Mouse (Mus musculus): ENCODE data around the gene Echs1.
A peak's percentile ranks its signal among the peaks of the same experiment; 100 is the strongest.
"Not testable (repeated sequence)": the region's sequence is repeated elsewhere in the genome, so short reads cannot be mapped to it uniquely, and the experiment has no call there.

The Echs1 gene

DNA sequence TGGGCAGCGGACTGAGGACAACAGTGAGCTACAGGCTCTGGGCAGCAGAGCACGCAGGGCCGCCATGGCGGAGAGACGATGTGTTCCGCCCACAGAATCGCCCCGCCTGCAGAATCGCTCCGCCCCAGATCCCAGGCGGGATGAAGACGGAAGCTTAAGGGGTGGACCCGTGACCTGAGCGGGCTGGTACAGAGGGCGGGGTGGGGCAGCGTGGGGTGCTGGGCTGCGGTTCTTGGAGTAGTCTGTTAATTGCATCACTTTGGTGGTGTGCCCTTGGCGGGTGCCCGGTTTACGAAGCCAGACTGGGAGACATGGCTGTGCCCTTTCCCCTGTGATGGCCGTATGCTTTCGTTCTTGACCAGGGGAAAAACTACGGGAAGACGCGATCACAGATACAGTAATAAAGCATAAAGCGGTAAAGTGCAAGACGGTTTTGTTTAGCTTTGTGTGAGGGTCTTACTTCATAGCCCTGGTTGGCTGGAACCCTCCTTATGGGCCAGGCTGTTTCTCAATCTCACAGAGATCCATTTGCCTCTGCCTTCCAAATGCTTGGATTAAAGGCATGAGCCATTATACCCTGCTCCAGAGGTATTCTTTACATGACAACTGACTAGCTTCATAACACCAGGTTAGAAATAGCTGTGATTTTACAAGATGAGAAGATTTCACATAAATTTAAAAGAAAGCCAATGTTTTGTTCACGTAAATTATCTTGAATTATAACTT, at the start of gene Echs1:
Gene Echs1 (minus strand): TSS at position 148 of the 726 bp plus-strand sequence.
- DNase-seq: peak; percentile 91

DNA sequence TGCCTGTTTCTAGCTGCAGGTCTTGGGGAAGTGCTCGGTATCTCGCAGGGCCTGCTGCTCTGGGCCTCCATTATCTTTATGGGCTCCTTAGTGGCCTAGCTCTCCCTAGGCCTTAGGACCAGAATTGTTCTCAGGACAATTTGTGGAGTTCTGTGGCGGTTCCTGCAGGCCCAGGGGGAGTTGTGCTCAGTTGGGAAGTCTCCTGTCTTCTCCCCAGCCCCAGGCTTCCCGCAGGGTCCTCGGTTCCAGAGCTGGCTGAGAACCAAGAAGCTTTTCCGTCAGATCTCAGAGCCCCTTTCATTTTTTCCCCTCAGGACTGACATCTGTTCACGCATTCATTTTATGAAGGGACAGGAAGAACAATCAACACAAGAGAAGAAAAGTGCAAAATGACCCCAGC, 48.4 kb upstream of the Echs1 start, which contains the start of gene Olfr522:
Gene Olfr522 (minus strand): TSS at position 101 of the 400 bp plus-strand sequence.
- no peak for DNase-seq

DNA sequence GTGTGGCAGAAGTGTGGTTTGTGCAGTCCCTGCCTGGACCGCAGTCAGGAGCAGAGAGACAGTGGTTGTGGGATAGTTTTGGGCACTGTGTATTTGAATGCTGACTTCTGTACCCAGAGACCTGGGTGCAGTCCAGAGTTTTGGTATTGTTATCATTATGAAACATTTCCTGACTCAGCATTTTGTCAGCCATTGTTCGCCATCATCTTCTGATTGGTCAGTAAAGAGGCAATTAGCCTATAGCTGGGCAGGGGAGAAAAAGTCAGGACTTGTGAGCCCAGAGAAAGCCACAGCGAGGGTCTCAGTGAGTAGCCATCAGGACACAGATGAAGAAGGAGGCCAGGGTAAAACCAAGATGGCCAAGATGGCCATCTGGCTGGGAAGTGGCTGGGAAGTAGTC, 44.1 kb upstream of the Echs1 start:
- DNase-seq: no peak

DNA sequence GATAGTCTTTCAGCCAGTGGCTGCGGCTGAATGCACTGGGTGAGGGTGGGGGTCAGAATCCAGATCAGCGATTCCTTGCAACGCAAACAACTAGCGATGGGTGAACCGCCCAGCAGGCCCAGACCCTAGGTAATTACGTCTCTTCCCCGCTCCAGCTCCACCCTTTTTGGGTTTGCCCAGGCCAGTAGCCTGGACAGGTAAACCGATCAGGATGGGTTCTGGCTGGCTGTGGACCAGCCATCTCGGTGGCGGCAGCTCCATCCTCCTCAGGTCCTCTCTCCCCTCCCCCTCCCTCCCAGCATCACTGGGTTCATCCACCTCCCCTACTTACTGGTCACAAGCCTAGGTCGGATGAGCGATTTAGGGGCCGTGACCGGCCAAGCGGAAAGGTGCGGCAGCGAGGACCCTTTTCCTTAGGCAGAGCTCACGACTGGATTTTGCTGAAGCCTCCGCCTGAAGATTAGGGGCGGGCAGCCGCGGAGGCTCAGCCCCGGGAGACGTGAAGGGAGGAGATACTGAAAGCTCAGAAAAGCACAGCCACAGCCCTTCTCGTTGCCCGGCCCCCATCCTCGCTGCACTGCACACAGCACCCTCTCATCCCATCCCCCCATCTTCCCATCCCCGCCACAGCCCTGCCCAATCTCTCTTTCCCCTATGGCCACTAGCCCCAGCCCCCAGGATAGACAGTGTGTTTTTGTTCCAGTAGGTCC, 38.1 kb upstream of the Echs1 start, which contains the start of gene Sprn:
Gene Sprn (minus strand): TSS at position 660 of the 710 bp plus-strand sequence.
- peak; percentile 82 for DNase-seq

DNA sequence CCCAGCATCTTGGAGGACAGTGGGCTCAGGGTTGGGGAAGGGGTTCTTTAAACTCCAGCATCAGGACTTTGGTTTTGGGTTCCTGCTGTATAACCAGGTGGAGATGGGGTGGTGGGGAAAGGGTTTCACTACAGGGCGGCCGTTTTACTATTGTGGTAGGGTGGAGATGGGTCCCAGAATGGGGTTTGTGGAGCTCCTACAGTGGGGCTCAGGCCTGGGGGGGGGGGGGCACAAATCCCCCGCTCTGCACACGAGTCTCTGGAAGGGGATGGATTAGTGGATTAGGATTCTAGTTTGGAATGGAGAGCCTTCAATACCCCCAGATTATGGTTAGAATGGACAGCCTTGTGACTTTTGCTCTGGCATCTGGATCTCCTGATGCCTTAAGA, 37.5 kb upstream of the Echs1 start:
- DNase-seq: no peak

DNA sequence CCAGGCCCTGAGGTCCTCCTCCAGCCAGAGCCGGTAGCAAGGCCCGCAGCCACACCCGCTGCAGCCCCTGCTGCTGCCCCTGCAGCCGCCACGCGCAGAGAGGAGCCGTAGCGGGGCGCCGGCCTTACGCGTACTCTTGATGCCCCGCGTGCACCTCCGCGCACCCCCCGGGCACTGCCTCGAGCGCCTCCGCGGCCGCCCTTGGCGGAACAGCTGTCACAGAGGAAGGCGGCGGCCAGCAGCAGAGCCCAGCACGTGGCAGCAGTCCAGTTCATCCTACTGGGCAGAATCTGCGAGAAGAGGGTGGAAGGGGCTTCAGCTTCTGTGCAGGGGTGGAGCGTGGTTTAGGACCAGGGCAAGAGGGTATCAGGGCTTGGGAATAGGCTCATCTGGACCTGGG, 37.1 kb upstream of the Echs1 start:
- DNase-seq: peak; percentile 76

DNA sequence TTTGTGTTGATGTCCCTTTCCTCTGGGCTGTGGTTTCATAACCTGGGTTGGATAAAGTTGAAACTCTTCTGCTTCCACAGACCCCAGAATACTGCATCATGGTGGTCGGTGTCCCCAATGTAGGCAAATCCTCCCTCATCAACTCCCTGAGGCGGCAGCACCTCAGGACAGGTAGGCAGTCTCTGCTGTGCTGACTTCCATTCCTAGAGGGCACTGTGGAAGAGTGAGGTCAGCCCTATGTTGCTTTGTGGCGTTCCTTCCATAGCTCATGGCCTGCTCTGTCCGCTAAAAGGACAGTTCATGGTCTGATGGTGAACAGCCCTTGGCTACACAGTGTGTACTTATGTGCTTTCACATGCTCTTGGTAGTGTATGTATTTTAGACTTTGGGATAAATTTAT, 28.3 kb upstream of the Echs1 start:
- DNase-seq: no peak

DNA sequence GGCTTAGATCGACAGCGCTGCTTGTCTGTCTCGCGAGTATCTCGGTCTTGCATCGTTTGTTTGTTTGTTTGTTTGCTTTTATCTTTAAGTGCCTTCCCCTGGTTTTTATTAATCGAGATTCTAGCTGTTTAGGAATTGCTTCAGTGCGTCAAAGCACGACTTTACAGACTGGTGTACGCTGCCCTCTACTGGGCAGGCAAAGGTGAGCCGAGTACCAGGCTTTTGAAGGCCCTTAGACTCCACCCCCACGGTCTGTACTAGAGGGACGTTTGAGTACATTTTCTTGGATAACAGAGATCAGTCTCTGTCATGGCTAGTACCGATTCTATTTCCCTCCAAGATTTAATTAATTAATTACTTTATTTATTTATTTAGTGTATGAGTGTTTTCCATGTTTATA, 25.1 kb upstream of the Echs1 start:
- peak; percentile 75 for DNase-seq

DNA sequence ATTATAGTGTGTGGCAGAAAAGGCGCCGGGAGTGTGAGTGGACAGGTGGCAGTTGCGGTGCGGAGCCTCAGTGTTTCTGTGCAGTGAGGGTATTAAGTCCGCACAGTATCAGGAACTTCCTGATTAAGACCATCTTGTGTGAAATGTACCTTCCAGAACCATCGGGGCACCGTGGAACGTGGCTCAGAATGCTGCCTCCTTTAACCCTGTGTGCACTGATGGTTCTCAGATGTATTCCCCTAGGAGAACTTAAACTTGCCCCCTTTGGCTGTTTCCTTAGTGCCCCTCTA, 21.7 kb upstream of the Echs1 start:
- no peak for DNase-seq

DNA sequence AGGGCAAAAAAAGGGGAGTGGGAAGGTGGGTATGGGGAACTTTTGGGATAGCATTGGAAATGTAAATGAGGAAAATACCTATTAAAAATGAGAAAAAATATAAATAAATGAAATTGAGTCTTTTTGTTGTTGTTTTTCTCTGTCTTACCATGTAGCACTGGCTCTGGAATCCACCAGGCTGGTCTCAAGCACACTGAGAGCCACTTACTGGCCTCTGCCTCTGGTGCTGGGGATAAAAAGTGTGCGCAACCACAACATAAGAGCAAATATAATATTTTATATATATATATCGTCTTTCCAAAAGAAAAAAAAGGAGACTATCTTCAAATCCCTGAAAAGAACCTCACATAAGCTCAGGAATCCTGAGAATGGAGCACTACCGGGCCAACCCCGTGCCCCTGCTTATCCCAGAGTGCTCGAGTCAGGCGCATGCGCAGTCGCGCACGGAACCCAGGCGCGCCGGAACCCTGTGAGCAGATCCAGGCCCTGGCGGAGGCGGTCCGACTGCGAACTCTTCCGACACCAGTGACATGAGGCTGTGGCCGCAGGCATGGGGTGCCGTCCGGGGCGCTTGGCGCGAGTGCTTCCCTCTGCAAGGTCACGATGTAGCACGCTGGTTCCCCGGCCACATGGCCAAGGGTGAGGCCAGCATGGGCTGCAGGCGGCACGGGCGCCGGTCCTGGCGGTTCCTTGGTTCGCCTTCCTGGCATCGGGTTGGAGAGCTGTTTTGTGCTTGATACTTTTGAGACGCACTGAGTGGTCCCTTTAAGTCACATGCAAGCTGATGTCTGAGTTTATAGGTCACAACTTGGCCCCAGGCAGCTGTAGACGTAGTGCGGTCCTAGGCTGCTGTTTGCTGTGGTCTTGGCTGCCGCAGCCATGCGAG, 21.1 kb upstream of the Echs1 start, which contains the start of gene Mtg1:
Gene Mtg1 (plus strand): TSS at position 430 of the 886 bp plus-strand sequence.
- peak; percentile 96 for DNase-seq

DNA sequence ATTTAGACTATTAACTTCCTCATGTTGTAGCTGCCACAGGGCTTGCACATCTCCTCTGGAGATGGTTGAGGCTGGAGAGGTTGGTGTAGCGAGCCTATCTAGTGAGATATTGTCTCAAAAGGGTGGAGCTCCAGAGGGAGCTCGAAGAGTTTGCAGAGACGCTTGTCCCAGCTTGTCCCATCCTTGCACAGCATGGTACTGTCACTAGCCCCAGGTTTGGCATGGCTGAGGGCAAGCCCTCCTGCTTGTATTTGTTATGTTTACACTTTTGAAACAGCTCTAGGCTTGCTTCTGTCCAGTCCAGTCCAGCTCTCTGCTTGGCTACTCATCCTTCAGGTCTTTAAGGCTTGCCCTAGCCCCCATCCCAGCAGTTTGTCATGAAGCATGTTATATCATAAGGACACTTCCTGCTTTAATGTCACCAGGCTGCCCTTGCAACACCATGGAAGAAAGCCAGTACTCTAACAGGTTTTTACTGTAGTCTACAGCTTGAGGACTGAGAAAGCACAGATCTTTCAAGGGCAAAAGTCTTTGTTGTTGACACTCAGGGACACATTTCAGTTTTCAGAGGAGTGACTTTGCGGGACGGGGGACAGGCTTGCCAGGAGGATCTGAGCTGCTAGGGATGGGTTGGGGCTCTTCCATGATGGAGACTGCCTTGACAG, 19.0 kb upstream of the Echs1 start:
- DNase-seq: no peak

DNA sequence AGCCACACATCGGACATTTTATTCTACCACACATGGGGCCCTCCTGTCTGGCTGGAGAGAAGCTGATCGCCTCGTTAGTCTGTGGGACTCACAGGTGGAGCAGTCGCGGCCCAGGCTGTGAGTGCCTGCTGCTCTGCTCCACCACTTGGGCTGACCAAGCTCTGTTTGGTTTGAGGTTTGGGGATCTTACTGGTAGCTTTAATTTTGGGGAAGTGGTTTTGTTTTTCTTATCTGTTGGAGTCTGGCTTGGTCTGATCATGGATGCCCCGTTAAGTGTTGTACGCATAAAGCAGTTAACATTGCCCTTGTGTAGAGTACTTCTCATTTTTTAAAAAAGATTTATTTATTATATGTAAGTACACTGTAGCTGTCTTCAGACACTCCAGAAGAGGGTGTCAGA, 17.8 kb upstream of the Echs1 start:
- DNase-seq: not testable (repeated sequence)

DNA sequence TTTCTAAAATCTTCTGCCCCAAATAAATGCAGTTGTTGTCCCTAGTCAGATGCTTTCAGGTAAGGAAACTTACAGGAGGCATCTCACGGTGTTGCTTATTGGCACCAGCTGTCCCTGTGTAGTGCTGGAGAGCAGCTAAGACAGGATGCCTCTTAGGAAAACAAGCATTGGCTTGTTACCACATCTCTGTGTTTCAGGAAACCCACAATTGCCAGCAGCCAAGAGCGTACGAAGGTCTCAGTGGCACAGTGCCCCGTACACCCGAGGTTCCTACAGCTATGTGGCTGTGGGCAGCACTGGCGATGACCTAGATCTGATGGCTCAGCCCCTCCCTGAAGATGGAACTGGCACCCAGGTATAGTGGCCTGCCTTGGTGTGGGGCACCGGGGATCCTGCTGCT, 15.9 kb upstream of the Echs1 start:
- DNase-seq: not testable (repeated sequence)

DNA sequence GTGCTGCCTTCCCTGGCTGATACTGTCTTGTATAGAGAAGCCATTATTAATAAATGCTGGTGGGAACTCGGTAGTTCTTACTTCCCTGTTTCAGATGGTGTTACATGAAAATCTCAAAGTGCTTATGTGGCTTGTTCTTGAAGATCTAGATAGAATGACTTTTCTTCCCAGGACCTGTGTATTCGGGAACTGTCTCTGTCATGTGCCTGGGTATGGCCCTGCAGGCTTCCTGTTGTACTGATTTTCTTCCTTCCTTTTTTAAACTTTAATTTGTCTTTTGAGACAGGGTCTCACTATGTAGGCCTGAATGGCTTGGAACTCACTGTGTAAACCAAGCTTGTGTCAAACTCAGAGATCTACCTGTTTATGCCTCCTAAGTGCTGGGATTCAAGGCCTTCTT, 11.6 kb upstream of the Echs1 start:
- DNase-seq: no peak

DNA sequence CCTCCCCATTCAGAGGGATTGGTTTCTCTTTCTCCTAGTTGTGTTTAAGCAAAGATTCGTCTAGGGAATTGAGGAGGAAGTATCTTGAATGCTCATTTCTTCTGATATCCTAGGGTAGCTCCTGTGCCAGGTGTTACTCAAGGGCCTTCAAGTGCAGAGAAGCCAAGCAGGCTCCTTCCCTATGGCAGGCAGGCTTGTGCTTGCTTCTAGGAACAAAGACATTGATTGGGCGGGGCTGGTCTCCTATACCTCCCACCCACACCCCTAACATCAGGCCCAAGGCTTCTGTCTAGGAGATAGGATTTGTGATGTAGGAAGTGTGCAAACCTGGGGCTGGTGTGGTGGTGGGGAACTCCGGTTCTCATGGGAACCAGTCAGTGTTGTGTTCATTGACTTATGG, 10.7 kb upstream of the Echs1 start:
- DNase-seq: no peak

DNA sequence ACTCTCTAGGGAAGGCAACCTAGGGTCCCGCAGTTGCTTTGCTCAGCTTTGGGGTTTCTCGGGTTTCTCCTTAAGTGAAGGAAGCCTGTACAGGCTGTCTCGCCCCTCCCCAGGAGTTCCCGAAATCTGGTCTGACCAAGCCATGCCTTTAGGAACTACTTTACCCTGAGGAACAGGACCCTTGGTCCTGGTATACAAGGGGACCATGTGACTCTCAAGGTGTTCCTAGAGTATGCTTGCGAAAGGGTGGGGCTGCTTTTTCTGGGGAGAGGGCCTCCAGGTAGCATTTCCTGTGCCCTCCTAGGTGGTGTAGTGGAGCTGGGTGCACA, 9.7 kb upstream of the Echs1 start:
- DNase-seq: no peak

DNA sequence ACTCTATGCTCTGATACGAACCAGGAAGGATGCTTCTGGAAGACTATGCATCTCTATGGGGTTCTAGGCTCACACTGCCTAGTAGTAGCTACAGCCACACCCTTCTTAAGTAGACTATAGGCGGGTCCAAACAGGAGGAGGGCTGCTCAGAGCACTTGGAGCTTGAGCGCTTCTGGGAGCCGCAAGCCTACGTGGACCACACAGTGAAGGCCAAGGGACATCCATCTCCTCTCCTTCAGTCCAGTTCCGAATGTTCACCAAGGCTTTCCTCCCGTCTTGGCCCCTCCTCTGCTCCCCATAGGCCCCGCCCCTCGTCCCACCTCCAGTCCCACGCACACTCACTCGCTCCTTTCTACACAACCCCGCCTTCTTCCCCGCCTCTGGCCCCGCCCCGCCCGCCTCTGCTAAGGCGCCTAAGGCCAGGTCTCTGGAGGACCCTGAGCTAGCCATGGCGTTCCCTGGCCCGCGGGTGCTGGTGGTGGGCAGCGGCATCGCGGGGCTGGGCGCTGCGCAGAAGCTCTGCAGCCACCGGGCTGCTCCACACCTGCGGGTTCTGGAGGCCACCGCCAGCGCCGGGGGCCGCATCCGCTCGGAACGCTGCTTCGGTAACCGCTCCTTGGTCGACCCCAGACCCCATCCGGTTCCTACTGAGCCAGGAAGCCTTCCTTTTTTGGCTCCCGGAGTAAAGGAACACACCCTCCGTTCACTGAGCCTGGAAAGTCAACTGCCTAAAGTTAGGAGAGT, 9.2 kb upstream of the Echs1 start:
- DNase-seq: peak; percentile 95

DNA sequence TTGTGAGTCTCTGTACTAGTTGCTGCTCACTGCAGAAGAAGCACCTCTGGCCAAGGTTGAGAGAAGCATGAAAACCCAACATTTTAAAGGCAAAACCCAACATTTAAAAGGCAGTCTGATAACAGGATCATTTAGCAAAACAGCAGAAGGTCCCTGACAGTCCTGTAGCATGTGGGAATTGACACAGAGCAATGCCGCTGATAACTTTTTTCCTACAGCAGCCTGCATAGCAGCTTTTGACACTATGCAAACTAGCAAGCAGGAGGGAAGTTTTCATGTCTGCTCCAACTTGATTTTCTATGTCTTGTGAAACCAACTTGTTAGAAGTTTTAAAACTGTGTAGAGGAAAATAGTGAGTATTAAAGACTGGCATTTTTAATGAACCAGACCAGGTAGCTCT, 8.1 kb upstream of the Echs1 start:
- no peak for DNase-seq

DNA sequence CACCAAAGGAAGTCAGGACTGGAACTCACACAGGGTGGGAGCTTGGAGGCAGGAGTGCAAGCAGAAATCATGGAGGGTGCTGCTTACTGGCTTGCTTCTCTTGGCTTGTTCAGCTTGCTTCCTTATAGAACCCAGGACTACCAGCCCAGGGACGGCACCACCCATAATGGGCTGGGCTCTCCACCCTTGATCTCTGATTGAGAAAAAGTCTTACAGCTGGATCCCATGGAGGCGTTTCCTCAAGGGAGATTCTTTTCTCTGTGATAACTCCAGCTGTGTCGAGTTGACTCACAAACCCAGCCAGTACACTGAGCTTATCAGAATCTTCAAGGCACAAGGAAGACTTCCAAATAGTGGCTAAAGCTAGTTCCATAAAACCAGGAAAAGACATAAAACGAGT, 6.5 kb upstream of the Echs1 start:
- DNase-seq: no peak

DNA sequence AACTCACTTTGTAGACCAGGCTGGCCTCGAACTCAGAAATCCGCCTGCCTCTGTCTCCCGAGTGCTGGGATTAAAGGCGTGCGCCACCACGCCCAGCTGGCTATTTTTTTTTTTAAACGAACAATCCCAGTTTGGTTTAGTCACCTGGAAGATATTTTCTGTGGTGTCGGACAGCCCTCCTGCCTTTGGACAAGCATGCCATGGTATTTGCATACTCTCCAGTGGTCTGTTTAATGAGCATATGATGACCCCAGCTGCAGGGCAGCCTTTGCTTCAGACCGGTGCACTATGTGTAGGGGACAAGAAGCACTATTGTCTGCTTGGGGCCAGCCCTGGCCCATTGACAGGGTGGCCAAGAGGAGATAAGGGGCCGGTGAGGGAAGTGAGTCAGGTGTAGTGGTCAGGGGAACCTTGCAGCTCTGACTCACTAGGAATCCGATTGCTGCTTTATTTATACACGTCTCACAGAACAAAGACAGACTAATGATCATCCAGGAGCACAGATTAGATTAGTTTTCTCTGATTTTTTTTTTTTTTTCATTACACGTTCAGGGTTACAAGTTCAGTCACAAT, 5.1 kb upstream of the Echs1 start:
- no peak for DNase-seq

DNA sequence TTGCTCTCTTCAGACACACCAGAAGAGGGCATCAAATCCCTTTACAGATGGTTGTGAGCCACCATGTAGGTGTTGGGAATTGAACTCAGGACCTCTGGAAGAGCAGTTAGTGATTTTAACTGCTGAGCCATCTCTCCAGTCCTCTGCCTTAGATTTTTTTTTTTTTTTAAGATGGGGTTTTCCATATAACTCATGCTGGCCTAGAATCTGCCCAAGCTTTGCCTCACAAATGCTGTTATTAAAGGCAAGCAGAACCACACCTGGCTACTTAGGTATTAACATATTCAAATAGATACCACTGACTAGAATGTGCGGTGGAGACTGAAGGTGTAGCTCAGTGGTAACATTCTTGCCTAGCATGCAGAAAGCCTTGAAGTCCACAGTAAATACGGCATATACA, 4.2 kb upstream of the Echs1 start:
- no peak for DNase-seq
